Mouse (Mus musculus): ENCODE data around the gene Methig1.
"Not testable (repeated sequence)": the region's sequence is repeated elsewhere in the genome, so short reads cannot be mapped to it uniquely, and the experiment has no call there.

DNA sequence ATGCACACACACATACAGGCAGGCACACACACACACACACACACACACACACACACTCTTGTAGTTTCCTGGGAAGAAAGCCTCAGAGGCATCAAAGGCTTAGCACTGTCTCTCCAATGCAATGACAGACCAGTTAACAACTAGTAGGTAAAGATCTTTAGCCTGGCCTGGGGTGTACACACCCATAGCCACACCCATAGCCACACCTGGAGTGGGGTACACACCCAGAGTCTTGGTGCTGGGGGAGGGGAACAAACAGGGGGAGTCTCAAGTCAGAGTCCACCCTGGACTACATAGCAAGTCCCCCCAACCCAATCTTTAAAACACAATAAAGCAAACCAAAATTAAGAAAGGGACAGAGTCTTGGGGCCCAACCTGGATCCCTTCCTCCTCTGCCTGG, 15.6 kb upstream of the Methig1 start:
- TF ChIP-seq CTCF, EP300 (IDR thresholded peaks at IDR 0.05): not testable (repeated sequence)
